ENCODE assay signal across 8 mouse cellular contexts in genomic region chr11:106778589-106779387, GRCm38 (mm10). TPM values are rescaled to one million over a fixed set of nuclear protein-coding genes. Genes with fewer than 3 reads are reported as not detected.
DNase-seq lines count a peak whose midpoint lies in the region; ATAC-seq and TF ChIP-seq lines count a peak whose summit lies in the region.

No protein-coding gene starts in this region.

- 2% methylated on average over 39 of the region's 39 CpGs for WGBS in kidney, embryonic 14.5 days
- 2% methylated on average over 39 of the region's 39 CpGs for WGBS in forebrain, postnatal 0 days

- H3K9me3 ChIP-seq in kidney, embryonic 14.5 days (ENCODE audit: control insufficient read depth, low read length): no peaks in the 10 kb centered on the region
- H3K9me3 ChIP-seq in forebrain, postnatal 0 days (ENCODE audit: low read length): no peaks in the 10 kb centered on the region

- H3K4me3 ChIP-seq in kidney, embryonic 14.5 days (ENCODE audit: low read length): peak overlapping the region; percentile 79
- peak overlapping the region; percentile 72 for H3K4me3 ChIP-seq in forebrain, postnatal 0 days (ENCODE audit: low read depth, low read length)

- peaks cover 64% of the 10 kb centered on the region for H3K36me3 ChIP-seq in kidney, embryonic 14.5 days (ENCODE audit: control insufficient read depth, insufficient read depth, low read length)
- H3K36me3 ChIP-seq in forebrain, postnatal 0 days (ENCODE audit: insufficient read depth): peaks cover 49% of the 10 kb centered on the region

- no peak; the same call in none of the 2 replicates for ATAC-seq in kidney, embryonic 14.5 days (ENCODE audit: low FRiP score, low TSS enrichment)
- peak; percentile 77 for ATAC-seq in forebrain, postnatal 0 days
- ATAC-seq in megakaryocyte-erythroid progenitor cell, adult 5-6 weeks (replicated peaks; ENCODE audit: low FRiP score, low TSS enrichment, poor library complexity, severe bottlenecking): peak; percentile 39

- DNase-seq in kidney, adult 18-20 months: no peak
- DNase-seq in WW6 (ENCODE audit: low read depth, low spot score): peak; percentile 42
- no peak for DNase-seq in forebrain, postnatal 0 days
- DNase-seq in spleen, postnatal 10 days (ENCODE audit: low spot score in 2 of 2): no peak
- DNase-seq in adrenal gland, postnatal 25 days: no peak
- DNase-seq in cerebellum, adult 9-11 months: no peak

- peak overlapping the region; percentile 98 for H3K27ac ChIP-seq in kidney, embryonic 14.5 days (ENCODE audit: low read depth, low read length)
- peak overlapping the region; percentile 88 for H3K27ac ChIP-seq in forebrain, postnatal 0 days (ENCODE audit: low read depth, low read length)

- peak overlapping the region; percentile 73 for H3K4me2 ChIP-seq in kidney, embryonic 14.5 days (replicated peaks; ENCODE audit: low read depth, low read length)
- peak overlapping the region; percentile 87 for H3K4me2 ChIP-seq in forebrain, postnatal 0 days (ENCODE audit: low read depth)

- no peaks in the 10 kb centered on the region; the same call in 1 of the 2 replicates for H3K4me1 ChIP-seq in kidney, embryonic 14.5 days (ENCODE audit: control insufficient read depth, insufficient read depth, low read length)
- 0 out of 2 replicates have a peak, but pooled peaks cover 2% of the 10 kb centered on the region for H3K4me1 ChIP-seq in forebrain, postnatal 0 days (ENCODE audit: insufficient read depth)

- peak overlapping the region; percentile 93 for H3K9ac ChIP-seq in kidney, embryonic 14.5 days (ENCODE audit: low read depth, low read length)
- peak overlapping the region; percentile 77 for H3K9ac ChIP-seq in forebrain, postnatal 0 days

- H3K27me3 ChIP-seq in kidney, embryonic 14.5 days (ENCODE audit: control insufficient read depth, insufficient read depth, low read length): no peaks in the 10 kb centered on the region
- no peaks in the 10 kb centered on the region for H3K27me3 ChIP-seq in forebrain, postnatal 0 days (ENCODE audit: insufficient read depth, low read length)

- TF ChIP-seq CTCF in forebrain, postnatal 0 days (IDR thresholded peaks at IDR 0.05; ENCODE audit: low read depth): no peak

RNA-seq across cellular contexts. Expression of gene Polg2, which starts 0.5 kb away (rescaled TPM):
- 12.6 and 13.3 TPM in 2 replicates for polyA plus RNA-seq in kidney, embryonic 14.5 days (2014; fragmentation: Nextera tagmentation; extraction: Ambion mirVana)
- total RNA-seq in forebrain, postnatal 0 days (2014; rRNA removed): 9.5 and 10.5 TPM in 2 replicates
- polyA plus RNA-seq in forebrain, postnatal 0 days (2015; fragmentation: Nextera tagmentation; extraction: Ambion mirVana): 10.0 and 11.3 TPM in 2 replicates
- total RNA-seq in megakaryocyte-erythroid progenitor cell, adult 5-6 weeks (2014; fragmentation: Nextera tagmentation): 6.8 and 15.3 TPM in 2 replicates
- 16.4 and 18.1 TPM in 2 replicates for total RNA-seq in megakaryocyte-erythroid progenitor cell, adult 5-6 weeks (2017)
- 7.1 and 8.4 TPM in 2 replicates for total RNA-seq in adrenal gland, postnatal 25 days (2021)

RNA-seq across cellular contexts. Expression of gene Ddx5, which starts 10.2 kb away (rescaled TPM):
- polyA plus RNA-seq in kidney, embryonic 14.5 days (2014; fragmentation: Nextera tagmentation; extraction: Ambion mirVana): 369 and 392 TPM in 2 replicates
- total RNA-seq in forebrain, postnatal 0 days (2014; rRNA removed): 462 and 530 TPM in 2 replicates
- polyA plus RNA-seq in forebrain, postnatal 0 days (2015; fragmentation: Nextera tagmentation; extraction: Ambion mirVana): 274 and 306 TPM in 2 replicates
- total RNA-seq in megakaryocyte-erythroid progenitor cell, adult 5-6 weeks (2014; fragmentation: Nextera tagmentation): 569 and 578 TPM in 2 replicates
- total RNA-seq in megakaryocyte-erythroid progenitor cell, adult 5-6 weeks (2017): 1,198 and 1,708 TPM in 2 replicates
- 703 and 926 TPM in 2 replicates for total RNA-seq in adrenal gland, postnatal 25 days (2021)

RNA-seq across cellular contexts. Expression of gene Cep95, which starts 10.3 kb away (rescaled TPM):
- polyA plus RNA-seq in kidney, embryonic 14.5 days (2014; fragmentation: Nextera tagmentation; extraction: Ambion mirVana): 18.8 and 21.3 TPM in 2 replicates
- total RNA-seq in forebrain, postnatal 0 days (2014; rRNA removed): 13.8 and 15.8 TPM in 2 replicates
- 4.7 and 6.9 TPM in 2 replicates for polyA plus RNA-seq in forebrain, postnatal 0 days (2015; fragmentation: Nextera tagmentation; extraction: Ambion mirVana)
- total RNA-seq in megakaryocyte-erythroid progenitor cell, adult 5-6 weeks (2014; fragmentation: Nextera tagmentation): 52.0 and 58.1 TPM in 2 replicates
- 25.2 and 42.1 TPM in 2 replicates for total RNA-seq in megakaryocyte-erythroid progenitor cell, adult 5-6 weeks (2017)
- total RNA-seq in adrenal gland, postnatal 25 days (2021): 10.5 and 14.7 TPM in 2 replicates

RNA-seq across cellular contexts. Expression of gene Milr1, which starts 27.8 kb away (rescaled TPM):
- 1.0 and 1.1 TPM in 2 replicates for polyA plus RNA-seq in kidney, embryonic 14.5 days (2014; fragmentation: Nextera tagmentation; extraction: Ambion mirVana)
- 1.5 TPM in 1 of 2 replicates, not detected in the other for total RNA-seq in forebrain, postnatal 0 days (2014; rRNA removed)
- polyA plus RNA-seq in forebrain, postnatal 0 days (2015; fragmentation: Nextera tagmentation; extraction: Ambion mirVana): 0.55 and 1.0 TPM in 2 replicates
- total RNA-seq in megakaryocyte-erythroid progenitor cell, adult 5-6 weeks (2014; fragmentation: Nextera tagmentation): 1.3 and 2.7 TPM in 2 replicates
- total RNA-seq in megakaryocyte-erythroid progenitor cell, adult 5-6 weeks (2017): 3.4 and 3.5 TPM in 2 replicates
- 0.52 and 0.71 TPM in 2 replicates for total RNA-seq in adrenal gland, postnatal 25 days (2021)

RNA-seq across cellular contexts. Expression of gene Pecam1, which starts 28.4 kb away (rescaled TPM):
- 36.2 and 46.8 TPM in 2 replicates for polyA plus RNA-seq in kidney, embryonic 14.5 days (2014; fragmentation: Nextera tagmentation; extraction: Ambion mirVana)
- 14.4 and 22.4 TPM in 2 replicates for total RNA-seq in forebrain, postnatal 0 days (2014; rRNA removed)
- 10.6 and 11.4 TPM in 2 replicates for polyA plus RNA-seq in forebrain, postnatal 0 days (2015; fragmentation: Nextera tagmentation; extraction: Ambion mirVana)
- 9.2 and 11.1 TPM in 2 replicates for total RNA-seq in megakaryocyte-erythroid progenitor cell, adult 5-6 weeks (2014; fragmentation: Nextera tagmentation)
- total RNA-seq in megakaryocyte-erythroid progenitor cell, adult 5-6 weeks (2017): 8.8 and 14.6 TPM in 2 replicates
- total RNA-seq in adrenal gland, postnatal 25 days (2021): 76.1 and 90.7 TPM in 2 replicates
